Mouse (Mus musculus) stomach, embryonic 15.5 days (tissue): ENCODE data around the gene Cacna1g. TPM values are rescaled to one million over a fixed set of nuclear protein-coding genes. Genes with fewer than 3 reads are reported as not detected.

Experiments
- ATAC-seq: fragments of 200-750 bp; cut with Nextera tagmentation; 2 replicates; pipeline ENCODE4 v1.8.0; 2017; ENCODE audit warnings: low read depth, moderate number of reproducible peaks, moderate TSS enrichment; ENCODE audit not compliant: insufficient read depth, low FRiP score
- H3K27ac ChIP-seq: fragments of 300-500 bp; sonication (generic); 2 replicates; pipeline ENCODE4 v1.5.1; 2015; ENCODE audit warnings: mild to moderate bottlenecking, inconsistent platforms
- H3K27me3 ChIP-seq: fragments of 300-500 bp; sonication (generic); replicated peaks from 2 replicates; pipeline ENCODE4 v1.6.1; 2015; ENCODE audit warnings: inconsistent platforms
- H3K36me3 ChIP-seq: fragments of 300-500 bp; sonication (generic); 2 replicates; pipeline ENCODE4 v1.6.1; 2015; ENCODE audit warnings: inconsistent platforms
- H3K4me1 ChIP-seq: fragments of 300-500 bp; sonication (generic); 2 replicates; pipeline ENCODE4 v1.6.1; 2015; ENCODE audit warnings: inconsistent platforms
- H3K4me2 ChIP-seq: fragments of 300-500 bp; sonication (generic); 2 replicates; pipeline ENCODE4 v1.6.1; 2015; ENCODE audit warnings: mild to moderate bottlenecking, inconsistent platforms
- H3K4me3 ChIP-seq: fragments of 300-500 bp; sonication (generic); replicated peaks from 2 replicates; pipeline ENCODE4 v1.5.1; 2015; ENCODE audit warnings: inconsistent platforms
- H3K9ac ChIP-seq: fragments of 300-500 bp; sonication (generic); 2 replicates; pipeline ENCODE4 v1.6.1; 2015; ENCODE audit warnings: inconsistent platforms
- H3K9me3 ChIP-seq: fragments of 300-500 bp; sonication (generic); 2 replicates; pipeline ENCODE4 v1.6.1; 2016; ENCODE audit warnings: inconsistent platforms
- WGBS: fragments of 180-500 bp; shearing (Covaris S2); methylation state at CpG from one replicate; pipeline ENCODE4 v1.1.7; 2015; 5-methylcytosine and 5-hydroxymethylcytosine counted together
- polyA plus RNA-seq: library from polyadenylated mRNA; unstranded; fragments of >200 nt; fragmentation: Nextera tagmentation; extraction: Ambion mirVana; gene quantifications from 2 replicates; pipeline ENCODE4 v1.2.1, GENCODE M21; 2015

The Cacna1g gene
- polyA plus RNA-seq, 1 experiment from 2014 or later, result 8.3 TPM

DNA sequence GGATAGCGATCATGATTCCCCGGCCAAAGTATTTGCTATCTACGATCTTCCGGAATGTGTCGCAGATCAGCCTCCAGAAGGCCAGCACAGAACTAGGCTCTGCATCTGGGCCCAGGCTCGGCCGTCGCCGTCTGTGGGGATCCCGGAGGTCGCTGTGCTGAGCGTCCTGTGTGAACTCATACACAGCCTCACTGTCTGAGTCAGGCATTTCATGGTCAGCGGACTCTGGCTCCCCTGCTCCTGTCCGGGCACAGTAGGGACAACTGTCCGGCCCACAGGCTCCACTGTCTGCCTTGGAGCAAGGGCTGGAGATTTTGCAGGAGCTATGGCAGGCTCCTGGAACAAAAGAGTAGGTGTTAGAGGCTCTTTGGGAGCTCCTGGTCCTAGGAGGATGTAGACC is 17.0 kb downstream of the Cacna1g start:
- Histone ChIP-seq H3K9me3 (no peaks in the 10 kb centered on the region), H3K9ac (no peak overlapping the region), H3K4me2 (no peak overlapping the region), H3K27ac (no peak overlapping the region), H3K4me3 (no peak overlapping the region), H3K27me3 (no peaks in the 10 kb centered on the region), H3K4me1 (no peaks in the 10 kb centered on the region; the same call in 1 of the 2 replicates), H3K36me3 (no peaks in the 10 kb centered on the region)
- ATAC-seq, result no peak
- WGBS, result 86% methylated on average over 15 of the region's 15 CpGs

DNA sequence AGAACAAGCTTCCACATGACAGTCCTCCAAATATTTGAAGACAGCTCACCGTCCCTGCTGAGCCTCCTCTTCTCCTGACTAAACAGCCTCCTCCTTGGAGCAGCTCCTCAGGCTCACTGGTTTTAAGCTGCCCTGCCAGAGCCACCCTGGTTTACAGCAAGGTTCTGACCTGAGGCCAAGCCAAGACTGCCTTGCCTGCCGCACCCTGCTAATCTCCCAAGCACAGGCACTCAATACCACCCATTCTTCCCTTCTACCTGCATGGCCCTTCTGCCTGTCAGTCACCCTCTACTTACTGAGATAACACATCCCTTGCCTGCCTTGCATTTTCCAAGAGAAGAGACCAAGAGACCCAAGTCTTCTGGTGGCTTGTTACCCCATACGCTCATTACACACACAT is 17.7 kb downstream of the Cacna1g start:
- H3K36me3 ChIP-seq, result no peaks in the 10 kb centered on the region
- H3K4me2 ChIP-seq, result no peak overlapping the region
- H3K4me1 ChIP-seq, result peaks cover 3% of the 10 kb centered on the region; the same call in 1 of the 2 replicates
- no peak overlapping the region for H3K9ac ChIP-seq
- peak; percentile 79; the same call in 1 of the 2 replicates for ATAC-seq
- H3K4me3 ChIP-seq, result no peak overlapping the region
- H3K27me3 ChIP-seq, result no peaks in the 10 kb centered on the region
- no peaks in the 10 kb centered on the region for H3K9me3 ChIP-seq
- 0 out of 2 replicates have a peak overlapping the region, but pooled peaks have one; percentile 0 for H3K27ac ChIP-seq
- 60% methylated on average over 3 of the region's 3 CpGs for WGBS

DNA sequence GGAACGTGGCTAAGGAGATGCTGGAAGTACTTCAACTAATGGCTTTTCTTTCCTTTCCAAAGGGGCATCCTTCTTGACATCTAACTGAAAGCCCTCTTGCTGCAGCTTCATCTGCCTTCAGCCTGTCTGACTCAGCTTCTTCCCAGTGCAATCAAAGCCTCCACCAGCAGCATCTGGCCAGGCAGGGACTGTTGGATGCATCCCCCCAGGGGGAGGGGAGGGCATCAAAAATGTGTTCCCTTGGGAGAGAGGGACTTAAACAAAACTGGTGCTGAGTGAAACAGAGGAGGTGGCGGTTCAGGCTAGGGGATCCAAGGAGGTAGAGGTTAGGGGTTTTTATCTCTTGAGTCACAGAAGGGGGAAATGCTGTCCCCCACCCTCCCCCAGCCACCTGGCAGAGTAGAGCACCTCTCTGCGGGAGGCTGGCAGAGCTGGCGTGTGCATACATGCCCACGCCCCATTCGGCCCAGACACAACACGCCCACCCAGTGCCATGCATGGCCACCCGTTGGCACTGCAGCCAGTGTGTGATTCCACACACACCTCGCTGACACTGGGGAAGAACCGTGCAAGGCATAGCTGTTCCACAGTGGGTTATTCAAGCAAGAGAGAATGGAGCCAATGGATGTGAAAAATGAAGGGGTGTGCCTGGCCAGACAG is 18.7 kb downstream of the Cacna1g start:
- Histone ChIP-seq H3K36me3 (no peaks in the 10 kb centered on the region), H3K9ac (no peak overlapping the region), H3K9me3 (no peaks in the 10 kb centered on the region), H3K4me3 (no peak overlapping the region), H3K27ac (no peak overlapping the region), H3K27me3 (no peaks in the 10 kb centered on the region), H3K4me2 (no peak overlapping the region), H3K4me1 (peaks cover 11% of the 10 kb centered on the region; the same call in 1 of the 2 replicates)
- no peak for ATAC-seq
- WGBS, result 79% methylated on average over 10 of the region's 10 CpGs

DNA sequence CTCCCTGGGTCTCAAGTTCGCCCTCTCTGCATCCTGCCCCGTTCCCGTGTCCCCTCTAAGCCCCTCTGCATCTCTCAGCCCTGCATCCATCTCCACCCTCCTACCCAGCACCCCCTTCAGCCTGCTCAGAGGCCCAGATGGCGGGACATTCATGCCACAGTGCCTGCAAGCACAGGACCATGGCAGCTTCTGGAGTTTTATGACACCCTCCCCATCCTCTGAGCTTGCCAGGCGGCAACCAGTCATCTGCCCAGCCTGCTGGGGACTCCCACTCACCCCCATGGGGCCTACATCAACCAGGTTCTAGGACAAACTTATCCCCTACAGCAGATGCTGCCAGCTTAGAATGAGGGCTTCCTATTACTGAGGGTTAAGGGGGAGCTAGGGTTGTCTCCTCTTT is 19.2 kb downstream of the Cacna1g start:
- no peaks in the 10 kb centered on the region for H3K36me3 ChIP-seq
- no peak overlapping the region for H3K4me2 ChIP-seq
- H3K4me1 ChIP-seq, result peaks cover 12% of the 10 kb centered on the region; the same call in 1 of the 2 replicates
- H3K27me3 ChIP-seq, result no peaks in the 10 kb centered on the region
- no peak overlapping the region for H3K27ac ChIP-seq
- H3K4me3 ChIP-seq, result no peak overlapping the region
- ATAC-seq, result no peak
- WGBS, result 79% methylated on average over 5 of the region's 5 CpGs
- no peaks in the 10 kb centered on the region for H3K9me3 ChIP-seq
- no peak overlapping the region for H3K9ac ChIP-seq

DNA sequence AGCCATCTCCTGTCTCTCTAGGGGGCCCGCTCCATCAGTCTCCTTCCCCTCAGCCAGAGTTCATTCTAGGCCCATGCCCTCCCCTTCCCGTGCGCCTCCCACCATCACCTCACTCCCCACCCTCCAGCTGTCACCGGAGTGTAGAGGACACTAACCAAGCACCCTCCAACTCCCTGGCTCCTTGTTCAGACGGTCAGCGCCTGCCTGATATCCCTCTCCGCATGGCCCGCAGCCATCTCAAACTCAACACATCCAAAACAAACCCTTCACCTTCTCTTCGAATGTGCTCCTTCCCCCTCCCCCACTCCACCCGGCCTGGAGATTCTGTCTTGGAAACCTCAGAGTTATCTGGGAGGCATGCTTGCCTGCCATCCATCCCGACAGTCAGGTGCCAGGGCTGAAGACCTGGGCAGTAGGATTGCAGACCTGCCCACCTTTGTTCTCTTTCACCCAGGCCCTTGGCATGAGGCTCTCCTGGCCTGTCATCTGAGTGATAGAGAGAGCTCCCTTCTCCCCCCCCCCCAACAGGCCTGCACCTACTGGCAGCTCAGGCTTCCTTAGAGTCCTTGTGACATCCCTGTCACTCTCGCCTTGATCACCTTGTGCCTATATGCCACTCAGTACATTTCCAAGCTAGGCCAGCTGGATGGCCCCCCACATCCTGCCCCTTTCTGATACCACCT is 22.8 kb downstream of the Cacna1g start:
- H3K9ac ChIP-seq, result no peak overlapping the region
- no peak overlapping the region for H3K27ac ChIP-seq
- no peak overlapping the region for H3K4me3 ChIP-seq
- peaks cover 12% of the 10 kb centered on the region; the same call in 1 of the 2 replicates for H3K4me1 ChIP-seq
- H3K4me2 ChIP-seq, result no peak overlapping the region
- no peaks in the 10 kb centered on the region for H3K27me3 ChIP-seq
- H3K36me3 ChIP-seq, result no peaks in the 10 kb centered on the region
- WGBS, result 51% methylated on average over 12 of the region's 12 CpGs
- H3K9me3 ChIP-seq, result no peaks in the 10 kb centered on the region
- ATAC-seq, result no peak

DNA sequence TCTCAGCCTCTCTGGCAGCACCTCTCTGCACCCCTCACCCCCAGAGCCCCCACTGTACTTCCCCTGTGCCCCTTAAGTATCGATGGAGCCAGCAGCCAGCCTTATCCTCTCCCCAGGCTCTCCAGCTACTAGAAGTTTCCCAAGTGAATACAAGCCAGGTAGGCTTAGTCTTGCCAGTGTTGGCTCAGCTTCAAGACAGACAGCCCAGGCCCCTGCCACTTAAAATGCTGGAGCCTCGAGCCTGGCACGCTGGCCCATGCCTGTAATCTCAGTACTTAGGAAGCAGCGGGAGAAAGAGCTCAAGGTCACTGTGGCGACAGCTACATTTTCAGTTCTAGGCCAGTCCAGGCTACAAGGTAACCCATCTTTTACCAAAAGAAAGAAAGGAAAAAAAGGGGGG is 24.1 kb downstream of the Cacna1g start:
- WGBS, result 64% methylated on average over 5 of the region's 5 CpGs
- no peak overlapping the region for H3K4me2 ChIP-seq
- H3K27me3 ChIP-seq, result no peaks in the 10 kb centered on the region
- 0 out of 2 replicates have a peak, but pooled peaks cover 12% of the 10 kb centered on the region for H3K4me1 ChIP-seq
- H3K27ac ChIP-seq, result no peak overlapping the region
- H3K4me3 ChIP-seq, result no peak overlapping the region
- H3K9ac ChIP-seq, result no peak overlapping the region
- no peaks in the 10 kb centered on the region for H3K36me3 ChIP-seq
- ATAC-seq, result no peak
- no peaks in the 10 kb centered on the region for H3K9me3 ChIP-seq

DNA sequence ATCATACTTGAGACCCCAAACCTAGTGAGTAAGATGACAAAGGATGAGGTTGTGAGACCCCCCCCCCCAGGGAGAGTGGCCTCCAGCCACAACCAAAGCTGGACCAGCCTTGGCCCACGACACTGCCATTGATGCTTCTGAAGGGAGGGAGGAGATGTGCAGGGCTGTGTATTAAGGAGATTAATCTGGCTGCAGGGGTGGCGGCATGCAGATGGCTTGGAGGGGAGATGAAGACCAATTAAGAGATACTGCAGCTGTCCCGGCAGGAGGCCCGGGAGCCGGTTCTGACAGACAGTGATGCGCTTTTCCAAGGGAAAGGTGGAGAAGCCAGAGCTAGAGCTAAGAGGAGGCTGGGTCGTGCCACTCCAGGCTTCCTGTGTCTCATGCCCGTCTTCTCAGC is 24.8 kb downstream of the Cacna1g start:
- H3K36me3 ChIP-seq, result no peaks in the 10 kb centered on the region
- 0 out of 2 replicates have a peak, but pooled peaks cover 12% of the 10 kb centered on the region for H3K4me1 ChIP-seq
- no peaks in the 10 kb centered on the region for H3K27me3 ChIP-seq
- ATAC-seq, result no peak
- H3K9me3 ChIP-seq, result no peaks in the 10 kb centered on the region
- 47% methylated on average over 8 of the region's 8 CpGs for WGBS
- H3K4me3 ChIP-seq, result no peak overlapping the region
- H3K9ac ChIP-seq, result no peak overlapping the region
- no peak overlapping the region for H3K27ac ChIP-seq
- no peak overlapping the region for H3K4me2 ChIP-seq

DNA sequence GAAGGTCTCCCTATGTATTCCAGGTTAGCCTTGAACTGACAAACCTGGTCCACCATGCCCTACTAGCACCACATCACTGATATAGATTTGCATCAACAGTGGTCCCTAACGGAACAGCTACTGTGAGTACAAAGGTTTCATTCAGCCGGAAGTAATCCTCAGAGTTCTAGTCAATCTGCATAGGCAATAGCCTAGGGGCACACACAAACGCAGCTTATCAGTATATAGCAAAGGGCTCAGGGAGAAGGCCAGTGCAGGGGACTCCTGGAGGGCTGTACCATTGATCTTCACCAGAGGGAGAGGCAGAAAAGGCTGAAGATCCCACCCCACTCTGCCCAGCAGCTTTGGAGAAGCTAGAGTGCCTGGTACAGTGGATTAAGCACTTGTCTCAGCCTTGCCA is 27.0 kb downstream of the Cacna1g start:
- no peak overlapping the region for H3K4me3 ChIP-seq
- H3K36me3 ChIP-seq, result no peaks in the 10 kb centered on the region
- no peak overlapping the region for H3K27ac ChIP-seq
- H3K27me3 ChIP-seq, result no peaks in the 10 kb centered on the region
- no peak overlapping the region for H3K4me2 ChIP-seq
- H3K9me3 ChIP-seq, result no peaks in the 10 kb centered on the region
- H3K9ac ChIP-seq, result no peak overlapping the region
- 0 out of 2 replicates have a peak, but pooled peaks cover 12% of the 10 kb centered on the region for H3K4me1 ChIP-seq
- 52% methylated on average over 3 of the region's 3 CpGs for WGBS
- ATAC-seq, result no peak

DNA sequence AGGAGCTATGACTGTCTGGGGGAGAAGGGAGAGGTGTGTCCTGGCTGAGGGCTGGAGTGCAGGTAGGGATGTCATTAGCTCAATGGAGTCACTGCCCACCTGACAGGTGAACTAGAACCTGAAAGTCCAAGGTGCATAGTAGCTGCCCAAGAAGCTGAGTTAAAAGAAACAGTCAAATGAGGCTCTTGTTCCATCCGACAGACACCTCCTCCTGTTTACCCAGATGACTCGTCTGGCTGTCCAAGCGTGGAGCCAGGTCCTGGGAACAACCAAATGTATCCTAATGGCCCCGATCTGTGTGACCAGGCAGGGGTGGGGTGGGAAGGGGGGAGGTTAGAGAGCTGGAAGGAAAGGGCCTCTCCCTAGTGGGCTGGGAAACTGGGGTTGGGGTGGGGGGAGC is 28.7 kb downstream of the Cacna1g start:
- H3K4me3 ChIP-seq, result no peak overlapping the region
- no peaks in the 10 kb centered on the region for H3K36me3 ChIP-seq
- no peaks in the 10 kb centered on the region for H3K9me3 ChIP-seq
- no peaks in the 10 kb centered on the region for H3K27me3 ChIP-seq
- no peak overlapping the region for H3K4me2 ChIP-seq
- no peak for ATAC-seq
- H3K4me1 ChIP-seq, result 0 out of 2 replicates have a peak, but pooled peaks cover under 1% of the 10 kb centered on the region
- no peak overlapping the region for H3K9ac ChIP-seq
- WGBS, result 34% methylated on average over 4 of the region's 4 CpGs
- H3K27ac ChIP-seq, result no peak overlapping the region

DNA sequence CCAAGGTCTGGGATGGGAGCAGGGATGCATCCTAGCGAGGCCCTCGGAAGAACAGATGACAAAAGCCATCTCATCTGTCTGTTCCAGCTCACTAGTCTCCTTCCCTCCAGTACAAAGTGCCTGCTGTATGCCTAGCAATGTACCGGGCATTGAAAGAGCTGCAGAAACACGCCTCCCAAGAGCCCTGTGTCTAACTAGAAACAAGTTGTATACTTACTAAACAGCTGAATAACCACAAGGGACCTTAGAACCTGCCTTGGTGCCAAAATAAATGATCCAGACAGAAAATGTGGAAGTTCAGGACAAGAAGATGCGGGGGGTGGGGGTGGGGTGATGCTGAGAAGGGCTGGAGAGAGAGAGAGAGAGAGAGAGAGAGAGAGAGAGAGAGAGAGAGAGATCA is 29.2 kb downstream of the Cacna1g start:
- Histone ChIP-seq H3K9ac (no peak overlapping the region), H3K4me2 (no peak overlapping the region), H3K4me1 (no peaks in the 10 kb centered on the region), H3K27me3 (no peaks in the 10 kb centered on the region), H3K27ac (no peak overlapping the region), H3K36me3 (no peaks in the 10 kb centered on the region), H3K4me3 (no peak overlapping the region), H3K9me3 (no peaks in the 10 kb centered on the region)
- WGBS, result 62% methylated on average over 5 of the region's 5 CpGs
- ATAC-seq, result no peak

DNA sequence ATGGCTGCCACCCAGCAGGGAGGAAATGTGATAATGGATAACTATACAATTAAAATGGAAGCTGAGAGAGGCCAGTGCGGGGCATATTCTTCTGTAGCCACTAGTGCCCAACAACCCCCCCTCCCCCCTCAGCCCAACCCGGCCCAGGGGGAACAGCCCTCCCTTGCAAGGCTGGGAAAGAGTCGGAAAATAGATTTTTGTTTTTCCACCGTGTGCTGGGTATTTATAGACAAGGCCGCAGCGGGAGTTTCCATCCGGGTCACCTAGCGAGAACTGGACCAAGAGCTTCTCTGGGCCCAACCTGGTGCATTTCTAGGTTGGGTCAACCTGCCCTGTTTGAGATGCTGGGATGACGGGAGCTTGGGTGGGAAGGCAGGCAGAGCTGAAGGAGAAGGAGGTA is 32.2 kb downstream of the Cacna1g start:
- WGBS, result 74% methylated on average over 9 of the region's 9 CpGs
- Histone ChIP-seq H3K4me2 (no peak overlapping the region), H3K4me1 (no peaks in the 10 kb centered on the region), H3K27ac (no peak overlapping the region), H3K4me3 (no peak overlapping the region), H3K36me3 (no peaks in the 10 kb centered on the region), H3K27me3 (no peaks in the 10 kb centered on the region), H3K9ac (no peak overlapping the region), H3K9me3 (no peaks in the 10 kb centered on the region)
- no peak for ATAC-seq

DNA sequence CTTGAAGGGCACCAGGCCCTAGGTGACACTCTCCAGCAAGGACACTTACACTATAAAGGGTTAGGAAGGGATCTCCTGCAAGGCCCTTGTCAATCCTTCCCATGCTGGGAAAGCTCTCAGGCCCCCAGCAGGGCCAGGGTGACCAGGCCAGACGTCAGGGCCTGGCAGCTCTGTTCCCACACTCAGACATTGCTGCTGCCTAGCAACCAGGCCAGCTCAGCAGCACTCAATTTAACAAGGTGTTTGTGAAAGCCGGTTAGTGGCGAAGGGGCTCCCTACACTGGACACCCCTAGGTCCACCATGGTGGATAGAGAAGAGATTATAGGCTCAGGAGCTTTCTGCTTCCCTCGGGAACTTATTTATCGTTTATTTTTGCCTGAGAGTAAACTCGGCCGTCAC is 32.9 kb downstream of the Cacna1g start:
- H3K9me3 ChIP-seq, result no peaks in the 10 kb centered on the region
- H3K9ac ChIP-seq, result no peak overlapping the region
- H3K27me3 ChIP-seq, result no peaks in the 10 kb centered on the region
- no peaks in the 10 kb centered on the region for H3K4me1 ChIP-seq
- no peaks in the 10 kb centered on the region for H3K36me3 ChIP-seq
- H3K27ac ChIP-seq, result no peak overlapping the region
- no peak overlapping the region for H3K4me3 ChIP-seq
- no peak overlapping the region for H3K4me2 ChIP-seq
- 49% methylated on average over 7 of the region's 7 CpGs for WGBS
- ATAC-seq, result no peak
